Mouse (Mus musculus) gastrocnemius, postnatal 14 days (tissue): ENCODE results near the gene Dnajc8. TPM values are rescaled to one million over a fixed set of nuclear protein-coding genes. Genes with fewer than 3 reads are reported as not detected.

ENCODE experiments used
- total RNA-seq, 2 experiments: library from RNA; stranded (reverse); gene quantifications; 2 replicates each; pipeline ENCODE4 v1.2.3; 2021

Dnajc8 gene
- total RNA-seq, 2 experiments from 2014 or later = 51.0 to 60.3 TPM

Other genes with a start within 250 kb of the Dnajc8 start
- gene Rab42, start 232.2 kb upstream of the Dnajc8 start, total RNA-seq = under 1 TPM in 1 of 2 experiments, not detected in 1; 0.94 TPM
- 10 to 100 TPM; 12.9 to 13.9 TPM for gene Trnau1ap, start 206.0 kb upstream of the Dnajc8 start, total RNA-seq
- 1 to 10 TPM; 7.5 to 9.1 TPM for gene Rcc1, start 181.9 kb upstream of the Dnajc8 start, total RNA-seq
- gene Phactr4, start 113.1 kb upstream of the Dnajc8 start, total RNA-seq = 10 to 100 TPM; 13.2 to 13.3 TPM
- gene Med18, start 71.6 kb upstream of the Dnajc8 start, total RNA-seq = 1 to 10 TPM; 3.8 to 5.2 TPM
- gene Sesn2, start 25.0 kb upstream of the Dnajc8 start, total RNA-seq = 1 to 10 TPM; 2.2 to 2.4 TPM
- 10 to 100 TPM; 80.8 to 83.4 TPM for gene Atpif1, start 1.9 kb upstream of the Dnajc8 start, total RNA-seq
- 1 to 10 TPM in 1 of 2 experiments, under 1 TPM in 1; 0.91 to 1.6 TPM for gene Ptafr, start 28.5 kb downstream of the Dnajc8 start, total RNA-seq
- gene Eya3, start 103.4 kb downstream of the Dnajc8 start, total RNA-seq = 10 to 100 TPM; 14.2 to 14.3 TPM
- gene Xkr8, start 197.0 kb downstream of the Dnajc8 start, total RNA-seq = 1 to 10 TPM; 1.6 to 1.9 TPM
- gene Smpdl3b, start 221.7 kb downstream of the Dnajc8 start, total RNA-seq = 1 to 10 TPM; 1.9 to 3.0 TPM
- gene Rpa2, start 232.8 kb downstream of the Dnajc8 start, total RNA-seq = 10 to 100 TPM; 14.1 to 14.9 TPM